Mouse (Mus musculus): ENCODE measurements around the gene Wnk2. TPM values are rescaled to one million over a fixed set of nuclear protein-coding genes. Genes with fewer than 3 reads are reported as not detected.

Wnk2 gene
- total RNA-seq, 2 experiments from 2014 or later: 2.3 TPM

- DNase-seq (ENCODE audit: low spot score in 2 of 2): peak in 1 of 2 experiments; percentile 26
Measured at GRCm38 (mm10) chr13:49052512-49052911, 95.3 kb downstream of the Wnk2 start.

- no peak for DNase-seq (ENCODE audit: low spot score in 2 of 2)
Measured at GRCm38 (mm10) chr13:49047393-49047792, 100.4 kb downstream of the Wnk2 start.

- no peak for DNase-seq (ENCODE audit: low spot score in 2 of 2)
Measured at GRCm38 (mm10) chr13:49044145-49044561, 103.7 kb downstream of the Wnk2 start.

- no peak for DNase-seq (ENCODE audit: low spot score in 2 of 2)
Measured at GRCm38 (mm10) chr13:49042371-49042770, 105.4 kb downstream of the Wnk2 start.

GRCm38 (mm10) chr13:49036928-49037574 lies 110.8 kb downstream of the Wnk2 start:
- DNase-seq (ENCODE audit: low spot score in 2 of 2): no peak

- no peak for DNase-seq (ENCODE audit: low spot score in 2 of 2)
Measured at GRCm38 (mm10) chr13:49036436-49036835, 111.4 kb downstream of the Wnk2 start.

GRCm38 (mm10) chr13:49031029-49031428 lies 116.8 kb downstream of the Wnk2 start:
- no peak for DNase-seq (ENCODE audit: low spot score in 2 of 2)

- DNase-seq (ENCODE audit: low spot score in 2 of 2): no peak
Measured at GRCm38 (mm10) chr13:49028757-49029539, 118.9 kb downstream of the Wnk2 start.

- no peak for DNase-seq (ENCODE audit: low spot score in 2 of 2)
Measured at GRCm38 (mm10) chr13:49027057-49027456, 120.8 kb downstream of the Wnk2 start.

- DNase-seq (ENCODE audit: low spot score in 2 of 2): no peak
Measured at GRCm38 (mm10) chr13:49025521-49025920, 122.3 kb downstream of the Wnk2 start.

GRCm38 (mm10) chr13:49024763-49025162 lies 123.1 kb downstream of the Wnk2 start:
- no peak for DNase-seq (ENCODE audit: low spot score in 2 of 2)

GRCm38 (mm10) chr13:49021693-49022092 lies 126.1 kb downstream of the Wnk2 start:
- DNase-seq (ENCODE audit: low spot score in 2 of 2): peak; percentile 18 to 60

- DNase-seq (ENCODE audit: low spot score in 2 of 2): no peak
Measured at GRCm38 (mm10) chr13:49020152-49020551, 127.7 kb downstream of the Wnk2 start.

- DNase-seq (ENCODE audit: low spot score in 2 of 2): no peak
Measured at GRCm38 (mm10) chr13:49017375-49017774, 130.4 kb downstream of the Wnk2 start.

GRCm38 (mm10) chr13:49016311-49016761 lies 131.5 kb downstream of the Wnk2 start:
- DNase-seq (ENCODE audit: low spot score in 2 of 2): peak; percentile 32 to 37

GRCm38 (mm10) chr13:49015366-49016306 lies 132.2 kb downstream of the Wnk2 start:
- DNase-seq (ENCODE audit: low spot score in 2 of 2): no peak

- no peak for DNase-seq (ENCODE audit: low spot score in 2 of 2)
Measured at GRCm38 (mm10) chr13:49013206-49013794, 134.5 kb downstream of the Wnk2 start.

GRCm38 (mm10) chr13:49001691-49002090 lies 146.1 kb downstream of the Wnk2 start:
- DNase-seq (ENCODE audit: low spot score in 2 of 2): peak in 1 of 2 experiments; percentile 42

- peak; percentile 43 to 67 for DNase-seq (ENCODE audit: low spot score in 2 of 2)
Measured at GRCm38 (mm10) chr13:48998591-48998990, 149.2 kb downstream of the Wnk2 start.

- DNase-seq (ENCODE audit: low spot score in 2 of 2): no peak
Measured at GRCm38 (mm10) chr13:48996731-48997130, 151.1 kb downstream of the Wnk2 start.

GRCm38 (mm10) chr13:48994903-48995302 lies 152.9 kb downstream of the Wnk2 start:
- no peak for DNase-seq (ENCODE audit: low spot score in 2 of 2)
